ENCODE assay signal across 8 mouse cellular contexts in genomic region chr4:148360931-148361330, GRCm38 (mm10).
DNase-seq lines count a peak whose midpoint lies in the region; ATAC-seq and TF ChIP-seq lines count a peak whose summit lies in the region.
"Had no signal": no experiment of that assay in that cellular context is flagged by ENCODE, and none has a peak within 500 bp of the region (broad histone marks: within the 10 kb centered on the region; RNA-seq: fewer than 3 reads in every experiment).

No protein-coding gene starts in this region.

- no peaks in the 10 kb centered on the region for H3K36me3 ChIP-seq in neural tube, embryonic 15.5 days
- H3K36me3 ChIP-seq in kidney, adult 2 months (ENCODE audit: control insufficient read depth, insufficient read depth, low read length) = no peaks in the 10 kb centered on the region

- peak overlapping the region; percentile 33; the same call in 1 of the 2 replicates for H3K27ac ChIP-seq in neural tube, embryonic 15.5 days (replicated peaks)
- no peak overlapping the region for H3K27ac ChIP-seq in kidney, adult 2 months (ENCODE audit: insufficient read depth, low read depth, low read length)
- H3K27ac ChIP-seq: liver, embryonic 14.5 days had no signal

- no peak overlapping the region for H3K4me3 ChIP-seq in neural tube, embryonic 15.5 days (replicated peaks)
- H3K4me3 ChIP-seq in kidney, adult 2 months (ENCODE audit: insufficient read depth, low read depth, low read length) = no peak overlapping the region

- peak; percentile 14; the same call in 1 of the 2 replicates for ATAC-seq in neural tube, embryonic 15.5 days (ENCODE audit: low FRiP score)
- no peak for ATAC-seq in erythroid progenitor cell, adult 5-6 weeks (replicated peaks; ENCODE audit: low FRiP score, poor library complexity, severe bottlenecking)

- H3K27me3 ChIP-seq in neural tube, embryonic 15.5 days (replicated peaks) = no peaks in the 10 kb centered on the region
- H3K27me3 ChIP-seq in kidney, adult 2 months (replicated peaks; ENCODE audit: control insufficient read depth, insufficient read depth, low read length) = no peaks in the 10 kb centered on the region

- H3K4me2 ChIP-seq in neural tube, embryonic 15.5 days = no peak overlapping the region

- H3K9me3 ChIP-seq in neural tube, embryonic 15.5 days (replicated peaks) = no peaks in the 10 kb centered on the region

- H3K4me1 ChIP-seq in neural tube, embryonic 15.5 days = peaks cover 29% of the 10 kb centered on the region
- no peaks in the 10 kb centered on the region for H3K4me1 ChIP-seq in kidney, adult 2 months (ENCODE audit: control insufficient read depth, insufficient read depth, low read length)

- DNase-seq in cerebellum, adult 11-12 months = peak; percentile 96
- peak; percentile 97 to 98 for DNase-seq in cerebellum, postnatal 25 days
- DNase-seq in layer of hippocampus, adult 9-10 months (ENCODE audit: low spot score) = peak; percentile 70
- DNase-seq in kidney, adult 2 months = no peak
- no peak for DNase-seq in testis, postnatal 10 days (ENCODE audit: low spot score)

- WGBS in neural tube, embryonic 15.5 days = 32% methylated on average over 9 of the region's 9 CpGs
- WGBS in kidney, adult 2 months = 62% methylated on average over 9 of the region's 9 CpGs

- no peak overlapping the region for H3K9ac ChIP-seq in neural tube, embryonic 15.5 days (replicated peaks)
- H3K9ac ChIP-seq: liver, embryonic 14.5 days had no signal

- TF ChIP-seq POLR2A in kidney, adult 2 months (IDR thresholded peaks at IDR 0.05; ENCODE audit: low read depth, low read length) = no peak

- TF ChIP-seq CTCF in kidney, adult 2 months (conservative IDR thresholded peaks at IDR 0.05; ENCODE audit: insufficient read depth, insufficient read length, low read depth, low read length) = no peak

Comparison
In these comparisons a context has a peak if more than half of its experiments do, and no peak if none do; other contexts are left out.
1. DNase-seq: peak in cerebellum, adult 11-12 months (single experiment), cerebellum, postnatal 25 days (2 of 2) and layer of hippocampus, adult 9-10 months (single experiment); none in kidney, adult 2 months (single experiment) and testis, postnatal 10 days (single experiment).